In the genomic region with DNA sequence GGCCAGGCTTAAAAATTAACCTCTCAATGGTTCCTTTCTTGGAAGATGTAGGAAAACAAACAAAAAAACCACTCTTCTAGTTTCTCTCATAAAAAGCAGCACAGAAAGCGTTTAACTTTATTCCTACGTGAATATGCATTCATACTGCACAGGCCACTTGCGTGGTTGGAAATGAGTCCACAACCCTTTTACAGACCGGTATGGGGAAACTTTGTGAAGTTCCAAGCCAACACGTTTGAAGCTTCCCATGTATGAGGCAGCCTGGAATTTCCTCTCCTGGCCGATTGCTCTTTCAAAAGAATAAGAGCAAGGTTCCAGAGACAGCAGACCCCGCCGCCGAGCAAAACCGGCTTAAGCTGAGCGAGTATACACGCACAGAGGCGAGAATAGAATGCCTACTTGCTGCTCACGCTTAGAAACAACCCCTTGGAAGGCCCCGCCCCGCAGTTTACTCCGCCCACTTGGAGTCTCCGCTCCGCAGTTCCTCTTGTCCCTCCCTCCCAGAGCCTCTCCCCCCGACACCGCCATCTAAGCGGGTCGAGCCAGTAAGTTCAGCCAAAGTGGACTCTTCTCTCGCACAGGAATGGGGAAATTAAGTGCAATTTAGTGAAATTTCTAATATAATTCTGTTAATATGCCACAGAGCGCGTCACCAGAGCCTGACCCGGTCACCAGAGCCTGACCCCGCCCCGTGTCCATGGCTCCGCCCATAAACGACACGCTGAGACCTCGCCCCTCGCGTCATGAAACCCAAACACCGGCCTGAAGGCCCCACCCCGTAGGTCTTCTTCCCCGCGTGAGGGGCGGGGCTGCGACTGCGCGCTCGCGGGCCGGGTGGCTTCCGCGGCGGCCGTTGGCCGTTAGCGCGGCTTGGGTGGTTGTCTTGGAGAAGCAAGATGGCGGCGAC, we compare ENCODE assay signal across 8 mouse cellular contexts. TPM values are rescaled to one million over a fixed set of nuclear protein-coding genes. Genes with fewer than 3 reads are reported as not detected.
DNase-seq lines count a peak whose midpoint lies in the region; ATAC-seq and TF ChIP-seq lines count a peak whose summit lies in the region.
"Not testable (repeated sequence)": the region's sequence is repeated elsewhere in the genome, so short reads cannot be mapped to it uniquely, and the experiment has no call there.

A gene (plus strand): TSS at position 801 of the 907 bp plus-strand sequence.

- DNase-seq in forebrain, embryonic 11.5 days (ENCODE audit: low spot score); limb, embryonic 11.5 days (ENCODE audit: low spot score); midbrain, embryonic 10.5 days (ENCODE audit: low spot score): not testable (repeated sequence)
- peak; percentile 85 for DNase-seq in kidney, adult 9 months
- peak; percentile 87 for DNase-seq in spleen, adult 12 weeks (ENCODE audit: low spot score)

- not testable (repeated sequence) for H3K9me3 ChIP-seq in forebrain, embryonic 11.5 days (ENCODE audit: control insufficient read depth, low read length); heart, embryonic 13.5 days; limb, embryonic 11.5 days (ENCODE audit: control insufficient read depth, low read length); midbrain, embryonic 10.5 days (replicated peaks)

- peak within 1 kb of the TSS; percentile 38 for H3K4me2 ChIP-seq in forebrain, embryonic 11.5 days (ENCODE audit: low read depth, low read length, severe bottlenecking)
- peak within 1 kb of the TSS; percentile 65 for H3K4me2 ChIP-seq in heart, embryonic 13.5 days
- peak within 1 kb of the TSS; percentile 27; the same call in 1 of the 2 replicates for H3K4me2 ChIP-seq in limb, embryonic 11.5 days (ENCODE audit: low read depth, severe bottlenecking)

- H3K79me3 ChIP-seq in C2C12 (ENCODE audit: low read depth) = not testable (repeated sequence)

- TF ChIP-seq CTCF in C2C12 (IDR thresholded peaks at IDR 0.05; ENCODE audit: control insufficient read depth, insufficient read depth, insufficient read length); bone marrow macrophage, adult 2 months (IDR thresholded peaks at IDR 0.05; ENCODE audit: low read depth, low read length): not testable (repeated sequence)

- 2% methylated on average over 13 of the region's 55 CpGs for WGBS in forebrain, embryonic 11.5 days
- under 1% methylated on average over 20 of the region's 55 CpGs for WGBS in heart, embryonic 13.5 days
- WGBS in limb, embryonic 11.5 days = 5% methylated on average over 12 of the region's 55 CpGs
- WGBS in midbrain, embryonic 10.5 days = 4% methylated on average over 22 of the region's 55 CpGs

- H3K36me3 ChIP-seq in C2C12 (ENCODE audit: control insufficient read depth, insufficient read depth) = peaks cover 12% of the 10 kb centered on the region
- not testable (repeated sequence) for H3K36me3 ChIP-seq in forebrain, embryonic 11.5 days (ENCODE audit: control insufficient read depth, insufficient read depth, low read length); heart, embryonic 13.5 days; limb, embryonic 11.5 days (ENCODE audit: control insufficient read depth, insufficient read depth, low read length)
- peaks cover 14% of the 10 kb centered on the region for H3K36me3 ChIP-seq in midbrain, embryonic 10.5 days

- H3K27ac ChIP-seq in bone marrow macrophage, adult 2 months (ENCODE audit: insufficient read depth, low read depth, low read length) = peak within 1 kb of the TSS; percentile 64
- H3K27ac ChIP-seq in forebrain, embryonic 11.5 days (ENCODE audit: low read depth, low read length); limb, embryonic 11.5 days (replicated peaks; ENCODE audit: low read depth, low read length): not testable (repeated sequence)
- peak within 1 kb of the TSS; percentile 56; the same call in 1 of the 2 replicates for H3K27ac ChIP-seq in heart, embryonic 13.5 days (replicated peaks)
- H3K27ac ChIP-seq in midbrain, embryonic 10.5 days (replicated peaks) = peak within 1 kb of the TSS; percentile 84

- ATAC-seq in forebrain, embryonic 11.5 days (replicated peaks; ENCODE audit: low FRiP score) = peak; percentile 97
- peak; percentile 99 for ATAC-seq in heart, embryonic 13.5 days (ENCODE audit: extremely low read depth, insufficient number of reproducible peaks, low FRiP score, low TSS enrichment)
- ATAC-seq in limb, embryonic 11.5 days (ENCODE audit: insufficient number of reproducible peaks, low FRiP score, low TSS enrichment, low read depth) = peak; percentile 97

- H3K79me2 ChIP-seq in C2C12 (ENCODE audit: control insufficient read depth, insufficient read depth) = peaks cover 13% of the 10 kb centered on the region

- peak within 1 kb of the TSS; percentile 81 for H3ac ChIP-seq in C2C12 (ENCODE audit: control insufficient read depth, insufficient read length, low read depth)

- TF ChIP-seq POLR2A in bone marrow macrophage, adult 2 months (IDR thresholded peaks at IDR 0.05; ENCODE audit: borderline replicate concordance, low read depth, low read length) = not testable (repeated sequence)

- peak within 1 kb of the TSS; percentile 44 for H3K4me3 ChIP-seq in C2C12 (ENCODE audit: insufficient read depth, poor library complexity, severe bottlenecking)
- peak within 1 kb of the TSS; percentile 65 for H3K4me3 ChIP-seq in bone marrow macrophage, adult 2 months (ENCODE audit: insufficient read depth, low read length)
- peak within 1 kb of the TSS; percentile 43 for H3K4me3 ChIP-seq in forebrain, embryonic 11.5 days (ENCODE audit: low read depth, low read length)
- peak within 1 kb of the TSS; percentile 61 for H3K4me3 ChIP-seq in heart, embryonic 13.5 days
- peak within 1 kb of the TSS; percentile 35 for H3K4me3 ChIP-seq in limb, embryonic 11.5 days (ENCODE audit: low read depth, low read length)
- H3K4me3 ChIP-seq in midbrain, embryonic 10.5 days = peak within 1 kb of the TSS; percentile 61

- peak within 1 kb of the TSS; percentile 49 for H3K9ac ChIP-seq in forebrain, embryonic 11.5 days (ENCODE audit: low read length)
- H3K9ac ChIP-seq in heart, embryonic 13.5 days = peak within 1 kb of the TSS; percentile 83
- H3K9ac ChIP-seq in limb, embryonic 11.5 days (ENCODE audit: low read length) = not testable (repeated sequence)

- not testable (repeated sequence) for H3K4me1 ChIP-seq in bone marrow macrophage, adult 2 months (ENCODE audit: control insufficient read depth, insufficient read depth, low read length); forebrain, embryonic 11.5 days (replicated peaks; ENCODE audit: control insufficient read depth, insufficient read depth, low read length); heart, embryonic 13.5 days; limb, embryonic 11.5 days (ENCODE audit: control insufficient read depth, insufficient read depth, low read length); midbrain, embryonic 10.5 days

- H3K27me3 ChIP-seq in C2C12 (ENCODE audit: control insufficient read depth, insufficient read depth, insufficient read length); forebrain, embryonic 11.5 days (ENCODE audit: control insufficient read depth, insufficient read depth, low read length); heart, embryonic 13.5 days (replicated peaks); limb, embryonic 11.5 days (ENCODE audit: control insufficient read depth, insufficient read depth, low read length); midbrain, embryonic 10.5 days (ENCODE audit: low read depth, poor library complexity, severe bottlenecking): not testable (repeated sequence)

RNA-seq across cellular contexts. Expression of the gene that starts here (rescaled TPM):
- polyA plus RNA-seq in C2C12 (2012; fragmentation: generic; extraction: Trizol) = 4.9 TPM
- 16.4 and 17.4 TPM in 2 replicates for polyA plus RNA-seq in bone marrow macrophage, adult 2 months (2012; ENCODE audit: insufficient read depth, insufficient read length, missing spikeins)
- 49.9 and 55.5 TPM in 2 replicates for polyA plus RNA-seq in forebrain, embryonic 11.5 days (2014; fragmentation: Nextera tagmentation; extraction: Ambion mirVana)
- polyA plus RNA-seq in heart, embryonic 13.5 days (2015; fragmentation: Nextera tagmentation; extraction: Ambion mirVana) = 18.9 and 19.7 TPM in 2 replicates
- 59.2 and 64.0 TPM in 2 replicates for polyA plus RNA-seq in limb, embryonic 11.5 days (2014; fragmentation: Nextera tagmentation; extraction: Ambion mirVana)
- polyA plus RNA-seq in midbrain, embryonic 10.5 days (2016; fragmentation: Nextera tagmentation; extraction: Ambion mirVana) = 55.9 and 58.2 TPM in 2 replicates
